Mouse (Mus musculus) WW6 (cell line): Measurements from ENCODE around the gene Myrip.

ENCODE experiments used
- DNase-seq: peaks from one replicate; pipeline ENCODE4 v3.0.0-alpha.2; 2013; ENCODE audit warnings: low read depth, low spot score

Gene Myrip

DNA sequence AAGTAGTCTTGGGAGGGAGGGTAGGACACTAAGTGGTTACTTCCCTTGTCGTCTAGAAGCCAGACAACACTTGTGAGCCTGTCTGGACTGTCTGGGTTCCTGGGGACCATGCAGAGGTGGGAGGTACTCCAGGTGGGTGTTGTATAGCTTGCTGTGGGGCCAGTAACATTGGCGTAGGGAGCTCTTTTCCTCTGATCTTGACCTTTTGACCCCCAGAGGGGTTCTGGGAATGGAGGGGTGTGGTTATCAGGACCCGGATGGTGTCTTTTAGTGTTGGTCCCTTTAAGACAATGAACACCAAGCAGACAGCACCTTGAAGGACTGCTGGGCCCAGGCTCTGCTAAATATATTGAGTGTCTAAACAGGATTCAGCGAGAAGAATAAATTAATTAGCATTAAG, 36.9 kb downstream of the Myrip start:
- no peak for DNase-seq

GRCm38 (mm10) chr9:120339975-120340695, 38.8 kb downstream of the Myrip start:
- no peak for DNase-seq

DNA sequence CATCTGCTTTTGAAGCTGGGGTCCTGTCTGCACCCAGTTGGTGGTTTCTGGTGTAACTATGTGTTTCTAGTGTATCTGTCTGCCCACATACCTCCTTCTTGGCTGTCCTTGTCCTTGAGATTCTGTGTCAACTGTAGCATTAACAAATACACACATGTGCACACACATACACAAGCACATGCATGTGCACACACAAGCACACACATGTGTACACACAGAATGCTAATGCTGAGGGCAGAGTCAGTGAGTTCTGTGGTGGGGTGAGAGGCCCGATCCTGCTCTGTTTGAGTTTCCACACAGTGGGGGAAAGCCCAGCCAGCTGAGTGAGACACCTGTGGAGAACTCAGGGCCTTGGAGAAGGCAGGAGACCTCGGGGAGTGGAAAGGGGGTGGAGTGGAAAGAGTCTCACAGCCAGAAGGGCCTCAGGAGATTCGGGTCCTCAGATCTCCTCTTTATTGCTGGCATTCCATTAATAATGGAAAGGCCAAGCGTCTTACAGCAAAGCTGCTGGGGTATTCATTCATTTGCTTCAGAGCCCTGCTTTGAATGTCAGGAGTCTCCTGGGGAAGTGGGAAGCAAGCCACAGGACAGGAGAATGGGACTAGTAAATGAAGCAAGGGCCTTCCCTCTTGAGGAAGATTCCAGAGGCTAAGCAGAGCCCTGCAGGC, 41.9 kb downstream of the Myrip start:
- no peak for DNase-seq

DNA sequence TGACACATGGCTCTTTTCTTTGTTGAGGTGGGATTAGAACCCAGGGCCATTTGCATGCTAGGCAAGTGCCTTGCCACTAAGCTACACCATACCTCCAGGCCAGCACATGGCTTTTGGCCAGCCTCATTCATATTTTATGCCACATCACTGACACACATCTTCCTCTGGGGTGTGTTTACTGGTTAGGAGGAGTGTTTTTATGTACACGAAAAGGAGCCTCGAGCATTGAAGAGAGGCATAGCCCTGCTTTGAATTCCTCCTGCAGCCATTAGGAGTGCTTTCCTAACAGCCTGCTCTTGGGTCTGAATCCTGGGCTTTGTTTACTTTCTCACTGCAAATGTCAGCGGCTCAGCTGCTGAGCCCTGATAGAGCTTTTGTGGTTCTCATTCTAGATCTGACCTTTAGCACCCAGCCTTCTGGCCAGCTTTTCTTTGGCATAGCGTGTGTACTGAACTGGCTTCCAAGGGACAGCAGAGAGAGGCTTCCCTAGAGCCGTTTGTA, 44.4 kb downstream of the Myrip start:
- DNase-seq, result no peak

- DNase-seq, result no peak
These were observed 47.8 kb downstream of the Myrip start for GRCm38 (mm10) chr9:120349145-120349544.

- DNase-seq, result no peak
These were observed 49.0 kb downstream of the Myrip start for GRCm38 (mm10) chr9:120350346-120350745.

- no peak for DNase-seq
These were observed 49.7 kb downstream of the Myrip start for GRCm38 (mm10) chr9:120351061-120351460.

DNA sequence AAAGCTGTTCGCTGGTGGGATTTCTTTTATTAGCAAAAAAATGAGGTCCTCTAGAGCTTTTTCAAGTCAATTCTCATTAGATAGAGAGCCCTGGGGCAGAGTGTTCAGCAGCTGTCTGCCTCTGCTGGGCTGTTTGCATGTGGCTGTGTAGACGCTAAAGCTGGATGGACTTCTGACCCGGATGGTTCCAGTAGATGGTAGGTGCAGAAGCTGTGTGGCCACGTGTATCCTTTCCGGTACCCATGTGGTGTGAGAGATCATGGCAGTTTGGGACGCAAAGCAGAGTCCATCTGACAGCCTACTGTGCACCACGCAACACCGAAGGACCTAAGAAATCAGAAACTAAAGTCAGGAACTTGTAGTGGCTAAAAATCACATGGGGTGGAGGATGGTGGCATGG, 50.2 kb downstream of the Myrip start:
- no peak for DNase-seq

- DNase-seq, result no peak
These were observed 51.7 kb downstream of the Myrip start for GRCm38 (mm10) chr9:120353036-120353435.

GRCm38 (mm10) chr9:120353967-120354366, 52.7 kb downstream of the Myrip start:
- DNase-seq, result no peak

- DNase-seq, result no peak
These were observed 53.4 kb downstream of the Myrip start for GRCm38 (mm10) chr9:120354550-120355345.

GRCm38 (mm10) chr9:120356490-120356889, 55.2 kb downstream of the Myrip start:
- DNase-seq, result no peak

DNA sequence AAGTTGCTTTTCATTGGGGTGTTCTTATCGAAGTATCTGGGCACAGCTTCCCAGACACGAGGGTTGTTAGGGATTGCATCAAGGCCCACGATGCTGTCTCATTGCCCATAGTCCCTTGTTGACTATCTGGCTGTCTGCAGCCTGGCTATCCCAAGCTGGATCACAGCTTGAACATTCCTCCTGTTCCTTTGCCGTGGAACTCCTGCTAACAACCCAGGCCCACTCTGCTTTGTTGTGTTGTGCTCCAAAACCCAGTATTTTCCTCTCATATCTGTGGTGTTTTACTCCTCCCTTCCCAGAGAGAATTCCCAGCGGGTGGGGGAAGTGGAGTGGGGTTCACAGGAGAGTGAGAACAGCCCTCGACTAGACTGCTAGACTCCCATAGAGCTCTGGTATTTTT, 56.7 kb downstream of the Myrip start:
- no peak for DNase-seq

- DNase-seq, result no peak
These were observed 59.3 kb downstream of the Myrip start for GRCm38 (mm10) chr9:120360397-120361177.

GRCm38 (mm10) chr9:120361656-120362055, 60.3 kb downstream of the Myrip start:
- DNase-seq, result no peak

- DNase-seq, result no peak
These were observed 61.4 kb downstream of the Myrip start for GRCm38 (mm10) chr9:120362684-120363083.

- DNase-seq, result no peak
These were observed 63.5 kb downstream of the Myrip start for GRCm38 (mm10) chr9:120364653-120365283.

- DNase-seq, result no peak
These were observed 66.2 kb downstream of the Myrip start for GRCm38 (mm10) chr9:120367526-120367925.

DNA sequence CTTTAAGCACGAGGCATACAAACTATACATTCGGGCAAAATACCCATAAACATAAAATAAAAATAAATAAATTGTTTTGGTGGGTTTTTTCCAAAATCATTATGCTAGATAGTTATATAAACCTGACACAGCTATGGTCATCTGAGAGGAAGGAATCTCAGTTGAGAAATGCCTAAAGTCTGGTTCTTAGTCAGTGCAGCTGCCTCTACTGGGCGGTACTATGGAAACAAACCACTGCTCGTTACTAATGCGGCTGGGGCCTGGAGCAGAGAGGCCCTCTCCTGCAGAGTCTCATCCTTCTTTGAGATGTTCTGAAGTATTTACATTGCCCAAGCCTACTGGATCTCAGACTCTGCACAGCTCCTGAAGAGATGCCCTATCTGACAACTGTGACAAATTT, 70.3 kb downstream of the Myrip start:
- no peak for DNase-seq

- DNase-seq, result no peak
These were observed 71.0 kb downstream of the Myrip start for GRCm38 (mm10) chr9:120372347-120372746.

GRCm38 (mm10) chr9:120377726-120378125, 76.4 kb downstream of the Myrip start:
- peak; percentile 7 for DNase-seq
